Mouse (Mus musculus): ENCODE results near the gene Tbc1d2b. TPM values are rescaled to one million over a fixed set of nuclear protein-coding genes. Genes with fewer than 3 reads are reported as not detected.

Gene Tbc1d2b
- polyA plus RNA-seq, 1 experiment = 46.4 TPM

GRCm38 (mm10) chr9:90236817-90237216, 33.8 kb downstream of the Tbc1d2b start:
- DNase-seq = no peak
- no peak overlapping the region for H3K4me3 ChIP-seq (replicated peaks; ENCODE audit: extremely low read depth, low read depth, low read length)
- no peak for TF ChIP-seq POLR2A (IDR thresholded peaks at IDR 0.05; ENCODE audit: borderline replicate concordance, extremely low read depth, low read depth, low read length)
- WGBS = 72% methylated on average over 5 of the region's 5 CpGs
- H3K4me1 ChIP-seq (ENCODE audit: control insufficient read depth, insufficient read depth, low read length) = peaks cover 9% of the 10 kb centered on the region

- Histone ChIP-seq H3K4me3 (replicated peaks; ENCODE audit: extremely low read depth, low read depth, low read length) (no peak overlapping the region), H3K4me1 (ENCODE audit: control insufficient read depth, insufficient read depth, low read length) (peaks cover 9% of the 10 kb centered on the region)
- 60% methylated on average over 10 of the region's 10 CpGs for WGBS
- TF ChIP-seq CTCF (IDR thresholded peaks at IDR 0.05; ENCODE audit: insufficient read depth, low read length) = no peak
- TF ChIP-seq POLR2A (IDR thresholded peaks at IDR 0.05; ENCODE audit: borderline replicate concordance, extremely low read depth, low read depth, low read length) = no peak
- no peak for DNase-seq
Observed at GRCm38 (mm10) chr9:90235258-90235882, 35.2 kb downstream of the Tbc1d2b start.

GRCm38 (mm10) chr9:90234786-90235185, 35.8 kb downstream of the Tbc1d2b start:
- Histone ChIP-seq H3K4me1 (ENCODE audit: control insufficient read depth, insufficient read depth, low read length) (peaks cover 9% of the 10 kb centered on the region), H3K4me3 (replicated peaks; ENCODE audit: extremely low read depth, low read depth, low read length) (no peak overlapping the region)
- no peak for DNase-seq
- WGBS = 66% methylated on average over 5 of the region's 5 CpGs
- TF ChIP-seq CTCF (IDR thresholded peaks at IDR 0.05; ENCODE audit: insufficient read depth, low read length) (no peak), POLR2A (IDR thresholded peaks at IDR 0.05; ENCODE audit: borderline replicate concordance, extremely low read depth, low read depth, low read length) (no peak)

GRCm38 (mm10) chr9:90233906-90234419, 36.6 kb downstream of the Tbc1d2b start:
- DNase-seq = no peak
- WGBS = 81% methylated on average over 5 of the region's 5 CpGs
- TF ChIP-seq POLR2A (IDR thresholded peaks at IDR 0.05; ENCODE audit: borderline replicate concordance, extremely low read depth, low read depth, low read length) (no peak), CTCF (IDR thresholded peaks at IDR 0.05; ENCODE audit: insufficient read depth, low read length) (no peak)
- Histone ChIP-seq H3K4me1 (ENCODE audit: control insufficient read depth, insufficient read depth, low read length) (peaks cover 9% of the 10 kb centered on the region), H3K4me3 (replicated peaks; ENCODE audit: extremely low read depth, low read depth, low read length) (no peak overlapping the region)

- no peak overlapping the region for H3K4me3 ChIP-seq (replicated peaks; ENCODE audit: extremely low read depth, low read depth, low read length)
- peaks cover 9% of the 10 kb centered on the region for H3K4me1 ChIP-seq (ENCODE audit: control insufficient read depth, insufficient read depth, low read length)
- DNase-seq = no peak
- no peak for TF ChIP-seq CTCF (IDR thresholded peaks at IDR 0.05; ENCODE audit: insufficient read depth, low read length)
- TF ChIP-seq POLR2A (IDR thresholded peaks at IDR 0.05; ENCODE audit: borderline replicate concordance, extremely low read depth, low read depth, low read length) = no peak
- WGBS = 56% methylated on average over 8 of the region's 8 CpGs
Observed at GRCm38 (mm10) chr9:90232781-90233690, 37.6 kb downstream of the Tbc1d2b start.

- 72% methylated on average over 12 of the region's 12 CpGs for WGBS
- Histone ChIP-seq H3K4me1 (ENCODE audit: control insufficient read depth, insufficient read depth, low read length) (peaks cover 5% of the 10 kb centered on the region; the same call in 1 of the 2 replicates), H3K4me3 (replicated peaks; ENCODE audit: extremely low read depth, low read depth, low read length) (no peak overlapping the region)
- DNase-seq = no peak
- TF ChIP-seq POLR2A (IDR thresholded peaks at IDR 0.05; ENCODE audit: borderline replicate concordance, extremely low read depth, low read depth, low read length) (no peak), CTCF (IDR thresholded peaks at IDR 0.05; ENCODE audit: insufficient read depth, low read length) (no peak)
Observed at GRCm38 (mm10) chr9:90227171-90227570, 43.4 kb downstream of the Tbc1d2b start.

GRCm38 (mm10) chr9:90226742-90227096, 43.9 kb downstream of the Tbc1d2b start:
- H3K4me3 ChIP-seq (replicated peaks; ENCODE audit: extremely low read depth, low read depth, low read length) = peak overlapping the region; percentile 13
- WGBS = 30% methylated on average over 2 of the region's 2 CpGs

GRCm38 (mm10) chr9:90226081-90226741, 44.4 kb downstream of the Tbc1d2b start:
- no peak for TF ChIP-seq POLR2A (IDR thresholded peaks at IDR 0.05; ENCODE audit: borderline replicate concordance, extremely low read depth, low read depth, low read length)
- no peak for TF ChIP-seq CTCF (IDR thresholded peaks at IDR 0.05; ENCODE audit: insufficient read depth, low read length)
- DNase-seq = no peak
- Histone ChIP-seq H3K4me1 (ENCODE audit: control insufficient read depth, insufficient read depth, low read length) (peaks cover 5% of the 10 kb centered on the region; the same call in 1 of the 2 replicates), H3K4me3 (replicated peaks; ENCODE audit: extremely low read depth, low read depth, low read length) (peak overlapping the region; percentile 13)
- WGBS = 38% methylated on average over 21 of the region's 21 CpGs

More at GRCm38 (mm10) chr9:90226742-90227096, 43.9 kb downstream of the Tbc1d2b start:
- TF ChIP-seq CTCF (IDR thresholded peaks at IDR 0.05; ENCODE audit: insufficient read depth, low read length) (no peak), POLR2A (IDR thresholded peaks at IDR 0.05; ENCODE audit: borderline replicate concordance, extremely low read depth, low read depth, low read length) (no peak)
- H3K4me1 ChIP-seq (ENCODE audit: control insufficient read depth, insufficient read depth, low read length) = peaks cover 5% of the 10 kb centered on the region; the same call in 1 of the 2 replicates
- no peak for DNase-seq

- no peak for DNase-seq
- peaks cover 5% of the 10 kb centered on the region; the same call in 1 of the 2 replicates for H3K4me1 ChIP-seq (ENCODE audit: control insufficient read depth, insufficient read depth, low read length)
- 93% methylated on average over 3 of the region's 3 CpGs for WGBS
Observed at GRCm38 (mm10) chr9:90222275-90222674, 48.3 kb downstream of the Tbc1d2b start.

More at GRCm38 (mm10) chr9:90222275-90222674, 48.3 kb downstream of the Tbc1d2b start:
- no peak for TF ChIP-seq POLR2A (IDR thresholded peaks at IDR 0.05; ENCODE audit: borderline replicate concordance, extremely low read depth, low read depth, low read length)
- TF ChIP-seq CTCF (IDR thresholded peaks at IDR 0.05; ENCODE audit: insufficient read depth, low read length) = no peak
- no peak overlapping the region for H3K4me3 ChIP-seq (replicated peaks; ENCODE audit: extremely low read depth, low read depth, low read length)

Measured in lung, adult 2 months (tissue).